Mouse (Mus musculus) lung, embryonic 16.5 days (tissue): ENCODE measurements around the gene Galnt10. TPM values are rescaled to one million over a fixed set of nuclear protein-coding genes. Genes with fewer than 3 reads are reported as not detected.

Source experiments
- ATAC-seq: fragments of 200-750 bp; cut with Nextera tagmentation; 2 replicates; pipeline ENCODE4 v1.8.0; 2017; ENCODE audit warnings: low read depth, mild to moderate bottlenecking, moderate library complexity
- H3K27ac ChIP-seq: fragments of 300-500 bp; sonication (generic); 2 replicates; pipeline ENCODE4 v1.5.1; 2014; ENCODE audit warnings: mild to moderate bottlenecking, control low read depth, low read length
- H3K27me3 ChIP-seq: fragments of 300-500 bp; sonication (generic); 2 replicates; pipeline ENCODE4 v1.6.1; 2014; ENCODE audit warnings: low read depth, low read length, mixed read lengths; ENCODE audit not compliant: control insufficient read depth, insufficient read depth
- H3K36me3 ChIP-seq: fragments of 300-500 bp; sonication (generic); 2 replicates; pipeline ENCODE4 v1.6.1; 2014; ENCODE audit warnings: low read length; ENCODE audit not compliant: control insufficient read depth, insufficient read depth
- H3K4me1 ChIP-seq: fragments of 300-500 bp; sonication (generic); replicated peaks from 2 replicates; pipeline ENCODE4 v1.6.1; 2014; ENCODE audit warnings: low read length, mixed read lengths; ENCODE audit not compliant: control insufficient read depth, insufficient read depth
- H3K4me2 ChIP-seq: fragments of 300-500 bp; sonication (generic); 2 replicates; pipeline ENCODE4 v1.6.1; 2014; ENCODE audit warnings: low read depth, low read length, control low read depth
- H3K4me3 ChIP-seq: fragments of 300-500 bp; sonication (generic); 2 replicates; pipeline ENCODE4 v1.5.1; 2014; ENCODE audit warnings: mild to moderate bottlenecking, low read length, control low read depth
- H3K9ac ChIP-seq: fragments of 300-500 bp; sonication (generic); 2 replicates; pipeline ENCODE4 v1.6.1; 2014; ENCODE audit warnings: low read length, control low read depth
- H3K9me3 ChIP-seq: fragments of 300-500 bp; sonication (generic); 2 replicates; pipeline ENCODE4 v1.6.1; 2016; ENCODE audit warnings: low read length; ENCODE audit not compliant: control insufficient read depth
- WGBS: fragments of 180-500 bp; shearing (Covaris S2); extraction: QIAGEN DNeasy Blood & Tissue Kit; methylation state at CpG from one replicate; pipeline ENCODE4 v1.1.7; 2014; 5-methylcytosine and 5-hydroxymethylcytosine counted together
- polyA plus RNA-seq: library from polyadenylated mRNA; unstranded; fragments of >200 nt; fragmentation: Nextera tagmentation; extraction: Ambion mirVana; gene quantifications from 2 replicates; pipeline ENCODE4 v1.2.1, GENCODE M21; 2015

The Galnt10 gene
- polyA plus RNA-seq, 1 experiment from 2014 or later = 12.8 TPM

DNA sequence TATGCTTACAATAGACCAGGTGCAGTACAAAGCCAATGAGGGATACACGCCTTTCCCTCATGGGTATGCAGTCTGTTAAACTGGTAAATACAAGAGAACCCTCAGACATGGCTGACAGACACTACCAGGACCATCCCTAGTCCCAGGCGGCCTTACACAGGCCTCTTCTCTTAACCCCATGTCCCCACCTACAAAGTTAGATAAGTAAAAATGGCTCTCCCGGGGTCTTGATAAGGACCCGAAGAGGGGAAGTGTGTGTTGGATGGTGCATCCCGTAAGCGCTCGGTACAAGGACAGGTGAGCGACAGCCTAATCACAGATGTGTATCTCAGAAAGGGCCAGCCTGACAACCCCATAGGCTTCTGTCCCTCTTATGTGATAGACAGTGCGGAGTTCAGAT lies 42.0 kb downstream of the Galnt10 start:
- Histone ChIP-seq H3K36me3 (no peaks in the 10 kb centered on the region), H3K9ac (no peak overlapping the region), H3K9me3 (no peaks in the 10 kb centered on the region), H3K4me1 (peaks cover 30% of the 10 kb centered on the region), H3K4me3 (no peak overlapping the region), H3K4me2 (no peak overlapping the region), H3K27ac (no peak overlapping the region), H3K27me3 (no peaks in the 10 kb centered on the region)
- 81% methylated on average over 9 of the region's 9 CpGs for WGBS
- ATAC-seq = no peak

DNA sequence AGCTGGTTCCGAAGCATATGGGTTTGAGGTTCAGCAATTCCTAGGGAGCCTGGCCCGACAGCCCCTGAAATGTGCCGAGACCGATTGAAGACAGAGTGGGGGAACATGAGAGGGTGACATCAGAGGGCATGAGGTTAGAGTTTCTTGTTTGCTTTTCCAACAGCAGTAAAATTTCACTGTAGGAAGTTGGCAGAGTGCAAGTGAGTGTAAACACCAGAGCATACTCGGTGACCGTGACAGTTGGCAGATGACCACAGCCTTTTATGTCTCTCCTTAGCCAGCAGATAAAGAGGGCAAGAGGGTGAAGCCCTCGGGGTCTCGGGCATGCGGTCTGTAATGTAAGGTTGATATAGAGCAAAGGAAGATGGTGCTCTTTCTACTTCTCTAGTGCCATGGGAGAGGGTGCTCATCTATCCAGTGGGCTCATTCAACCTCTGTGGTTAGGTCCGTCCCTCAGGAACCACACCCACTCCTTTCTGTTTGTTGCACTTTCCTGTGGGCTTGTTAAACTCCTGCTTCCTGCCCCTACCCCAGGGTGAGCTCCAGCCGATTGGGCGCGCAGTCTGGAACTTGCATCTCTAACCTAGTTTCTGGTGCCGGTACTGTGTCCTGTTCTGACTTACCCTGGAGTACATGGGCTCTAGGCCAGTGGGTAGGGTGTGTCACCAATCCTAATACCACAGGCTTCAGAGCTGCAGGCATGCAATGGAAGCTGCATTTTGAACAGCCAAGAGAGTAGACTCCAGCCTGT lies 43.1 kb downstream of the Galnt10 start:
- Histone ChIP-seq H3K4me3 (no peak overlapping the region), H3K27ac (peak overlapping the region; percentile 3; the same call in 1 of the 2 replicates), H3K4me2 (no peak overlapping the region), H3K9me3 (no peaks in the 10 kb centered on the region), H3K4me1 (peaks cover 25% of the 10 kb centered on the region), H3K27me3 (peaks cover 2% of the 10 kb centered on the region), H3K36me3 (no peaks in the 10 kb centered on the region), H3K9ac (no peak overlapping the region)
- peak; percentile 30 for ATAC-seq
- WGBS = 29% methylated on average over 14 of the region's 14 CpGs

DNA sequence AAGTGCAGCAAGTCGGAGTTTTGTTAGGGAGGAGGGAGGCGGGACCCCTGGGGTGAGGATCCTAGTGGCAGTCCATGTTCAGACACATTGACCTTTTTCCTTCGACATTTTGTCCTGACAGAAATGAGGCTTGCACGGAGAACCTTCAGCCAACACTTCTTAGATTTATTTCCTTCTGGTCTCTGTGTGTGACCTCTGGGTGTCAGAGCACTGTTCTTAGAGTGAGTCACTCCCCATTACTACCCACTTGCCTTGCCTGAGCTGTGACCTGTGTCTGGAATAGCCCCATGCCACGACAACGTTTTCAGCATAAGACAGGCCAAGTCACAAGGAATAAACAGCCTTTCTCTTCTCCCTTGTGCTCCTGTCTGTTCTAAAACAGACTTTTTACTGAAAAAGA lies 44.6 kb downstream of the Galnt10 start:
- H3K9ac ChIP-seq = no peak overlapping the region
- no peaks in the 10 kb centered on the region for H3K36me3 ChIP-seq
- H3K27ac ChIP-seq = no peak overlapping the region
- peaks cover 17% of the 10 kb centered on the region for H3K4me1 ChIP-seq
- no peak overlapping the region for H3K4me3 ChIP-seq
- 34% methylated on average over 6 of the region's 6 CpGs for WGBS
- peak; percentile 53; the same call in 1 of the 2 replicates for ATAC-seq
- no peak overlapping the region for H3K4me2 ChIP-seq
- no peaks in the 10 kb centered on the region for H3K9me3 ChIP-seq
- peaks cover 4% of the 10 kb centered on the region for H3K27me3 ChIP-seq

DNA sequence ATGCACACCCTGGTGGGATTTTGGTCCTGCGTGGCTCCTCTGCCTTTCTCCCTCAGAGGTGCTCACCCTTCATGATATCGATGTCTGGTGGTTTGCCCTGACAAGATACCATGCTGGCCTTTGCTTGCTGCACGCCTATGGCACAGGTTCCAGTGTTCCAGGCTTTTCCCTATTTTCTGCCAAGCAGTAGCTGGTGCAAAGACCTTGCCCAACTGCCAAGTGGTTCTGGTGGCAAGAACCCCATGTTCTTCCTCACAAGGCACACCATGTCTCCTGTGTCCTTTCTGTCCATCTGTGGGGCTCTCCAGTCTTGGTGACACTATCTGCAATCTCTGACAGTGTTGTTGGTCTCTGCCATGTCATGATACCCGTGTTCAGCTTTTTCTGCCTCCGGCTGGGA lies 45.6 kb downstream of the Galnt10 start:
- H3K4me2 ChIP-seq = no peak overlapping the region
- H3K4me1 ChIP-seq = peaks cover 17% of the 10 kb centered on the region
- no peak overlapping the region for H3K4me3 ChIP-seq
- H3K9me3 ChIP-seq = no peaks in the 10 kb centered on the region
- H3K9ac ChIP-seq = no peak overlapping the region
- WGBS = 92% methylated on average over 5 of the region's 5 CpGs
- H3K27me3 ChIP-seq = peaks cover 4% of the 10 kb centered on the region
- H3K36me3 ChIP-seq = no peaks in the 10 kb centered on the region
- no peak for ATAC-seq
- H3K27ac ChIP-seq = no peak overlapping the region

DNA sequence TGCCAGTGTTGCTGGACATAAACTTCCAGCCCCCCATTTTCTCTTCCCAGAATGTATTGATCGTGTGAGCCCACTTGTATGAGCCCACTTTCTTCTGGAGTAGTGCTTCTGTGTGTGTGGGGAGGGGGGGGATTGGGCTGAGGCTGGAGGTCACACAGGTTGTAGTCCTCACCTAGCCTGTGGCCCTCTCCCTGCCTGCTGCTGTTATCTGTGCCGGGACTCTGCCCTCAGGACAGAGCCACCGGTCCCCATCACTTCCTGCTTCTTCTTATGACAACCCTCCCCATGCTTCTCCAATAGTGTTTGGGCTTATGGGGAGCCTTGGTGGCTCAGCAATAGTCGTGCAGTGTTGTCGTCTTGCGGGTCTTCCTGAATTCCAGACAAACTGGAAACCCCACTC lies 46.7 kb downstream of the Galnt10 start:
- H3K36me3 ChIP-seq = no peaks in the 10 kb centered on the region
- H3K4me2 ChIP-seq = no peak overlapping the region
- no peak overlapping the region for H3K27ac ChIP-seq
- WGBS = 57% methylated on average over 6 of the region's 6 CpGs
- H3K27me3 ChIP-seq = peaks cover 4% of the 10 kb centered on the region
- H3K4me1 ChIP-seq = peaks cover 28% of the 10 kb centered on the region
- no peak overlapping the region for H3K9ac ChIP-seq
- ATAC-seq = no peak
- H3K9me3 ChIP-seq = no peaks in the 10 kb centered on the region
- H3K4me3 ChIP-seq = no peak overlapping the region

DNA sequence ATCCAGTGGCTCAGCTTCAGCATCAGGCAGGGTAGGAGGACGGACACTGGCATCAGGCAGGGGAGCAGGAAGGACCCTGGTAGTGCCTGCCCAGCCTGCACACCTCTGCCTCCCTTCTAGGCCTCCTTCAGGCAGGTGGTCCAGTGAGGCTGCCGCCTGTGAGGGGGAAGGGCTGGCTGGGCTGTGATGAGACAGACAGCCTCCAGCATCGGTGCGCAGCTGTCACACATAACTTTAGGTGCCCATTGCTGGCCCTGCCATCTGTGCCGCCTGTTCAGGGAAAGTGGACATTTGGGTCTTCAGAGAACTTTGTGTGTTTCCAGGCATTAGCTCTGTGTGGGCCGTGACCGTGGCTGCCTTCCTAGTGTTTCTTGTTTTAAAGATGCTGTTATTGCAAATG lies 47.5 kb downstream of the Galnt10 start:
- Histone ChIP-seq H3K9ac (no peak overlapping the region), H3K4me3 (no peak overlapping the region), H3K27ac (no peak overlapping the region), H3K27me3 (peaks cover 4% of the 10 kb centered on the region), H3K4me1 (peaks cover 30% of the 10 kb centered on the region), H3K4me2 (no peak overlapping the region), H3K9me3 (no peaks in the 10 kb centered on the region), H3K36me3 (no peaks in the 10 kb centered on the region)
- ATAC-seq = no peak
- WGBS = 85% methylated on average over 7 of the region's 7 CpGs

DNA sequence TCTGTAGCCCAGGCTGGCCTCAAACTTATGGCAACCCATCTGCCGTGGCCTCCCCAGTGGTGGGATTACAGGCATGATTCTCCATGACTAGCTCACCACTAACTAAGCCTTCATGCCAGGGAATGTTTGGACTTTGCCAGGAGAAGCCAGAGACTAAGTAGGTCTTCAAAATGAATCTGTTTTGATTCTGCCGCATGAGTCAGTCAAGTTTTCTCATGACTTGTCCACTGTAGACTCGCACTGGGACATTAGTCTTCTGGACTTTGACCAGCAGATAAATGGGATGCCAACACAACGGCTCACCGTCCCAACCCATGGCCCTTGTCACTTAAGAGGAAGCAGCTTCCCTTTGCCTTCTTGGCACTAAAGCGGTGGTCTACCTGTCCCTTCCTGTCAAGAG lies 49.2 kb downstream of the Galnt10 start:
- Histone ChIP-seq H3K4me3 (no peak overlapping the region), H3K9me3 (no peaks in the 10 kb centered on the region)
- 89% methylated on average over 6 of the region's 6 CpGs for WGBS

DNA sequence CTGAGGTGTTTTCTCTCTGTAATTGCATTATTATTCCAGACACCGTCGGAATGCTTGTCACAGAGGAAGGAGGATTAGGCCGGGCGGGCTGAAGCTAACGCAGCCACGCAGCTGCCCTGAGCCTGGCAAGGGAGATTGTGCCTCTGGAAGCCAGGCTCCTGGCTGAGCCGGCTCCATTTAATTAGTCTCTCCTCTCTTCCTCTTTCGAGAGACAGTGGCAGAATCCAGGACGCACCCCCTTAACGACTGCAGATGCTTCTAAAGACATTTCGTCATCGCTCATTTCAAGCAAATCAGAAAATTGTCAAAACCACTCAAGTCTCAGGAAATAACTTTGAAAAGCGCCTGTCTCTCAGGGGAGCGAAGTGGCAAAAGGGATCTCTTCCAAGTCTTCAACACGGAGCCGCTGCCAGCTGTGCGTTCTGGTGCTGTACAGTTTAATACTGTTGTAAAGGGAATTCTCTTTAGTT lies 51.0 kb downstream of the Galnt10 start:
- Histone ChIP-seq H3K9ac (no peak overlapping the region), H3K4me1 (peaks cover 15% of the 10 kb centered on the region), H3K4me3 (no peak overlapping the region), H3K27me3 (peaks cover 4% of the 10 kb centered on the region), H3K9me3 (no peaks in the 10 kb centered on the region), H3K27ac (no peak overlapping the region; the same call in 1 of the 2 replicates), H3K4me2 (peak overlapping the region; percentile 14; the same call in 1 of the 2 replicates), H3K36me3 (0 out of 2 replicates have a peak, but pooled peaks cover 2% of the 10 kb centered on the region)
- no peak; the same call in 1 of the 2 replicates for ATAC-seq
- WGBS = 41% methylated on average over 17 of the region's 17 CpGs

More for the DNA sequence above, 49.2 kb downstream of the Galnt10 start:
- Histone ChIP-seq H3K9ac (no peak overlapping the region), H3K27ac (no peak overlapping the region), H3K4me1 (peaks cover 15% of the 10 kb centered on the region), H3K36me3 (0 out of 2 replicates have a peak, but pooled peaks cover 2% of the 10 kb centered on the region), H3K4me2 (no peak overlapping the region), H3K27me3 (peaks cover 4% of the 10 kb centered on the region)
- no peak for ATAC-seq

DNA sequence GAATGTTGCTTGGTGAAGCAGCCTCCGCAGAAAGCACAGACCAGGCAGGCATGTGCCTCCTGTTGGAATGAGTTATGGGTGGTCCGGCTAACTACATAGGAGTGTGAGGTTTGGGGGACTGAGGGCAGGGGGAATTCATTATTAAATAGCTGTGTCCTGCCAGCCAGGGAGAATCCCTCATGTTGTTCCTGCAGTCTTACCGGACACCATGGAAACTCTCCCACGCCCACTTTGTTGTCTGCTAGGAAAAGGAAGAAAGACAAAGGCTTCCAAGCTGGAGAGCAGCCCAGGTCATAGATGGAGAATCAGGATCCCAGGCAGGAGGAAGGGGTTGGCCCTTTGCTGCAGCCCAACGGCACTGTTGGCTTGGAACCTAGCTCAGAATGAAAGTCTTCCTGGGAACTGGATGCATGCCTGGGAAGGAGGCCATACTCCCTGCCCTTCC lies 51.6 kb downstream of the Galnt10 start:
- Histone ChIP-seq H3K4me3 (no peak overlapping the region), H3K36me3 (0 out of 2 replicates have a peak, but pooled peaks cover 2% of the 10 kb centered on the region), H3K9ac (no peak overlapping the region), H3K4me1 (peaks cover 15% of the 10 kb centered on the region), H3K4me2 (peak overlapping the region; percentile 14; the same call in 1 of the 2 replicates), H3K9me3 (no peaks in the 10 kb centered on the region), H3K27ac (0 out of 2 replicates have a peak overlapping the region, but pooled peaks have one; percentile 12), H3K27me3 (peaks cover 4% of the 10 kb centered on the region)
- ATAC-seq = peak; percentile 52; the same call in 1 of the 2 replicates
- 48% methylated on average over 5 of the region's 5 CpGs for WGBS
